Mouse (Mus musculus) lung, postnatal 0 days (tissue): ENCODE data around the gene Ptprg.

Experiments used
- CTCF ChIP-seq: IDR thresholded peaks from 2 replicates; pipeline ENCODE4 v1.5.1; 2016; ENCODE audit warnings: antibody characterized with exemption, mild to moderate bottlenecking
- EP300 ChIP-seq: IDR thresholded peaks from 2 replicates; pipeline ENCODE4 v1.6.1; 2016; ENCODE audit warnings: antibody characterized with exemption, mild to moderate bottlenecking, control low read depth

GRCm38 (mm10) chr14:11818721-11819120, 265.4 kb downstream of the Ptprg start:
- TF ChIP-seq CTCF (no peak), EP300 (no peak)
